In genomic region chr2:92675247-92675646, GRCm38 (mm10) we compare ENCODE assay signal across 19 mouse cellular contexts.
DNase-seq lines count a peak whose midpoint lies in the region; ATAC-seq and TF ChIP-seq lines count a peak whose summit lies in the region.
"Had no signal": no experiment of that assay in that cellular context is flagged by ENCODE, and none has a peak within 500 bp of the region (broad histone marks: within the 10 kb centered on the region; RNA-seq: fewer than 3 reads in every experiment).

No protein-coding gene starts in this region.

- no peak overlapping the region for H3K27ac ChIP-seq in stomach, postnatal 0 days (replicated peaks)
- H3K27ac ChIP-seq: forebrain, embryonic 13.5 days; heart, embryonic 15.5 days; hindbrain, embryonic 10.5 days; kidney, postnatal 0 days; limb, embryonic 10.5 days; liver, embryonic 12.5 days had no signal

- no peaks in the 10 kb centered on the region for H3K36me3 ChIP-seq in stomach, postnatal 0 days (ENCODE audit: control insufficient read depth, insufficient read depth, low read length)
- H3K36me3 ChIP-seq: G1E; heart, embryonic 15.5 days; hindbrain, embryonic 10.5 days; limb, embryonic 10.5 days; liver, embryonic 12.5 days had no signal

- intact Hi-C loops in left cerebral cortex, postnatal 25 days (cut with DNase I): loop anchor here (5.0 kb wide), 1 partner anchor 73 kb away; no protein-coding TSS in a partner anchor

- TF ChIP-seq CTCF in stomach, postnatal 0 days (IDR thresholded peaks at IDR 0.05; ENCODE audit: low read depth): no peak

- no peak overlapping the region for H3K4me3 ChIP-seq in stomach, postnatal 0 days (ENCODE audit: low read depth, low read length)
- H3K4me3 ChIP-seq: forebrain, embryonic 13.5 days; heart, embryonic 15.5 days; hindbrain, embryonic 10.5 days; limb, embryonic 10.5 days; liver, embryonic 12.5 days; megakaryocyte, embryonic 14.5 days had no signal

- DNase-seq in brain, adult 2 months (ENCODE audit: low read depth, low spot score): peak; percentile 92
- DNase-seq in frontal cortex, postnatal 10 days (ENCODE audit: low spot score in 2 of 2): peak; percentile 54 to 76
- peak; percentile 93 for DNase-seq in layer of hippocampus, adult 9-11 months
- peak; percentile 78 to 97 for DNase-seq in left cerebral cortex, postnatal 25 days (ENCODE audit: low spot score in 2 of 2)
- no peak for DNase-seq in stomach, postnatal 0 days (ENCODE audit: low spot score)
- no peak for DNase-seq in neural tube, embryonic 10.5 days (ENCODE audit: extremely low spot score, low spot score)
- no peak for DNase-seq in heart, adult 11 months
- no peak for DNase-seq in ovary, adult 18-20 months (ENCODE audit: low spot score)
- DNase-seq: cerebellum, adult 18-20 months; thymus, adult 2 months had no signal

- no peak for ATAC-seq in stomach, postnatal 0 days (ENCODE audit: low FRiP score, low TSS enrichment)
- ATAC-seq: forebrain, embryonic 13.5 days; inflammation-experienced regulatory T-cells, adult 6 months; liver, embryonic 12.5 days had no signal

- 47% methylated on average over 9 of the region's 9 CpGs for WGBS in stomach, postnatal 0 days

- H3K9ac ChIP-seq in stomach, postnatal 0 days (ENCODE audit: low read length): no peak overlapping the region
- H3K9ac ChIP-seq: forebrain, embryonic 13.5 days; heart, embryonic 15.5 days; liver, embryonic 12.5 days had no signal

- TF ChIP-seq EP300 in stomach, postnatal 0 days (optimal IDR thresholded peaks at IDR 0.05): no peak

- H3K9me3 ChIP-seq in stomach, postnatal 0 days (ENCODE audit: control insufficient read depth, low read length): no peaks in the 10 kb centered on the region
- H3K9me3 ChIP-seq: forebrain, embryonic 13.5 days; G1E; heart, embryonic 15.5 days; hindbrain, embryonic 10.5 days; limb, embryonic 10.5 days; liver, embryonic 12.5 days had no signal

- H3K27me3 ChIP-seq in stomach, postnatal 0 days (ENCODE audit: control insufficient read depth, insufficient read depth, low read length): no peaks in the 10 kb centered on the region
- H3K27me3 ChIP-seq: forebrain, embryonic 13.5 days had no signal

- no peak overlapping the region for H3K4me2 ChIP-seq in stomach, postnatal 0 days (replicated peaks; ENCODE audit: low read depth)
- H3K4me2 ChIP-seq: forebrain, embryonic 13.5 days; heart, embryonic 15.5 days; liver, embryonic 12.5 days had no signal

- H3K4me1 ChIP-seq in stomach, postnatal 0 days (replicated peaks; ENCODE audit: control insufficient read depth, insufficient read depth): no peaks in the 10 kb centered on the region
- H3K4me1 ChIP-seq: forebrain, embryonic 13.5 days; heart, embryonic 15.5 days had no signal

Comparison
In these comparisons a context has a peak if more than half of its experiments do, and no peak if none do; other contexts are left out.
1. DNase-seq: peak in brain, adult 2 months (single experiment), frontal cortex, postnatal 10 days (2 of 2), layer of hippocampus, adult 9-11 months (single experiment) and left cerebral cortex, postnatal 25 days (2 of 2); none in stomach, postnatal 0 days (single experiment), neural tube, embryonic 10.5 days (single experiment), heart, adult 11 months (single experiment) and ovary, adult 18-20 months (single experiment).